Comparison of ENCODE assay signal across 19 mouse cellular contexts in genomic region chr5:4094471-4094870, GRCm38 (mm10).
"Had no signal": no experiment of that assay in that cellular context is flagged by ENCODE, and none has a peak within 500 bp of the region (broad histone marks: within the 10 kb centered on the region; RNA-seq: fewer than 3 reads in every experiment).

No protein-coding gene starts in this region.

- H3K4me1 ChIP-seq: limb, embryonic 12.5 days; limb, embryonic 15.5 days; liver, embryonic 13.5 days; neural tube, embryonic 12.5 days; stomach, embryonic 15.5 days had no signal

- DNase-seq: left cerebral cortex, postnatal 4 days; liver, embryonic 13.5 days; lung, adult 2 months; lung, postnatal 14 days; lung, postnatal 4 days; midbrain, embryonic 14.5 days; retina, postnatal 1 day; right cerebral cortex, postnatal 25 days; spleen, adult 18-20 months; thymus, postnatal 25 days had no signal

- H3K4me2 ChIP-seq: limb, embryonic 12.5 days; limb, embryonic 15.5 days; liver, embryonic 13.5 days; midbrain, embryonic 11.5 days; neural tube, embryonic 12.5 days; stomach, embryonic 15.5 days had no signal

- H3K4me3 ChIP-seq: limb, embryonic 12.5 days; limb, embryonic 15.5 days; liver, embryonic 13.5 days; neural tube, embryonic 12.5 days; stomach, embryonic 15.5 days had no signal

- H3K9me3 ChIP-seq: limb, embryonic 12.5 days; limb, embryonic 15.5 days; liver, embryonic 13.5 days; neural tube, embryonic 12.5 days; stomach, embryonic 15.5 days had no signal

- ATAC-seq: hindbrain, postnatal 0 days; inflammation-experienced regulatory T-cells, adult 6 months; intestine, embryonic 16.5 days had no signal

- H3K9ac ChIP-seq: limb, embryonic 12.5 days; limb, embryonic 15.5 days; liver, embryonic 13.5 days; neural tube, embryonic 12.5 days; stomach, embryonic 15.5 days had no signal

- H3K27ac ChIP-seq: hindbrain, postnatal 0 days; kidney, postnatal 0 days; limb, embryonic 12.5 days; limb, embryonic 15.5 days; liver, embryonic 13.5 days; neural tube, embryonic 12.5 days; stomach, embryonic 15.5 days had no signal

- H3K27me3 ChIP-seq: limb, embryonic 12.5 days; limb, embryonic 15.5 days; liver, embryonic 13.5 days; neural tube, embryonic 12.5 days; stomach, embryonic 15.5 days had no signal
